Mouse (Mus musculus) heart, adult 11 months (tissue): ENCODE results near the gene 2310057J18Rik.
"Not testable (repeated sequence)": the region's sequence is repeated elsewhere in the genome, so short reads cannot be mapped to it uniquely, and the experiment has no call there.

Experiments used
- DNase-seq: peaks from one replicate; pipeline ENCODE4 v3.0.0; 2022

Gene 2310057J18Rik

GRCm38 (mm10) chr10:28986203-28986602 lies at the start of gene 2310057J18Rik:
TSS of gene 2310057J18Rik (minus strand) at chr10:28986303.
- DNase-seq, result peak; percentile 76

- not testable (repeated sequence) for DNase-seq
These were observed 43.9 kb upstream of the 2310057J18Rik start for GRCm38 (mm10) chr10:29029960-29030359.

DNA sequence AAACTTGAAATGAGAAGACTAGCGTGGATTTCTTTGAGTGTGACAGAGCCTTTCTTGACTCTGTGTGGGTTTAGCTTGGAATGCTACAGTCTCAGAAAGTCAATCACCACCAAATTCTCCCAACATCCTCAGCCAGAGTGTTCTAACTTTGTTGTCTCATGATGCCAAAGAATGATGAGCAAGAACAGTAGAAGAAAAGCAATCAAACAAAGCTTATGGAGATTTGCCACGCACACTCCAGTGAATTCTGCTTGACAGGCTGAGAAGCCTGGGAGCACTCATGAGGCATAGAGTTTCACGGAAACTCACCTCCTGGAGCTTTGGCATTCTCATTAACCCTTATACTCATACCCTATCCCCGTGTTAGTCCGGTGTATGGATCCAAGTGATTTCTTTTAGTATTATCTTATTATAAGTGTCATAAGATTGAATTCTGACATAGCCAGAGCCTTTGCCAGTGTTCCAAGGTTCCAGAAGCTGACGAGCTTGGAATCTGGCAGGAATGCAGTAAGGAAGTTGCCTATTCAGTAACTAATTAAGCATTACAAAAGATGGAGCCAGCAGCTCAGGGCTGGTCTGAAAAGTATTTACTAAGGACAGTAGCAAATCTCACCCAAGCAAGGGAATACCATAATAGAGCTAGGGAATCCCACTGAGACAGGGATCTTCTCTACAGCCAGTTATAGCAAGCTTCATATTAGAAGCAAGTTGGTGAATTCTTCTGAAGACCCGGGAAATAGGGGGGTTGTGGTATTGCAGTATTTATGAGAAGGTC lies 33.6 kb upstream of the 2310057J18Rik start:
- no peak for DNase-seq

GRCm38 (mm10) chr10:28997776-28998175 lies 11.7 kb upstream of the 2310057J18Rik start:
- no peak for DNase-seq

DNA sequence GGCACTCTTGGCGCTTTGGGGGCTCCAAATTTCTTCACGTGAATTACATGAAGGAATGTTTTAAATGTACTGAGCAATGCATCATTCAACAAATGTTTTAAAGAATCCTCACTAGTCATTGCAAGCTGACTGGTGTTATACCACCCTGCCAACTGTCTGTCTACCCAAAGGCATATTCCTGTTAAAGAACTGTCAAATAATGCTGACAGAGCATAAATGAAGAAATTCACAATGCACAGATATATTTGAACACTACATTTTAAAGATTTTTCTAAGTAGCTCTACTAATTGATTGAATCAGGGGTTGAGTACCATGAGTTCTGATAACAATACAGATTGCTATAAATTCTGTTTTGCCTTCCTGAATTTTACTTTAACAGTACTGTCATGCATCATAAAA lies 2.9 kb upstream of the 2310057J18Rik start:
- no peak for DNase-seq

- DNase-seq, result no peak
These were observed 17.9 kb downstream of the 2310057J18Rik start for GRCm38 (mm10) chr10:28968189-28968588.

GRCm38 (mm10) chr10:28955138-28955537 lies 31.0 kb downstream of the 2310057J18Rik start:
- no peak for DNase-seq

- no peak for DNase-seq
These were observed 31.6 kb downstream of the 2310057J18Rik start for GRCm38 (mm10) chr10:28954515-28954914.
